Mouse (Mus musculus) liver (tissue): ENCODE measurements around the gene Rnf181.

Experiments used
- DNase-seq: peaks from one replicate; pipeline ENCODE4 v3.0.0-alpha.2; 2020; ENCODE audit warnings: mixed read lengths

Rnf181 gene

GRCm38 (mm10) chr6:72358086-72358764 is 8.5 kb downstream of the Rnf181 start:
- DNase-seq = no peak

GRCm38 (mm10) chr6:72357164-72358079 is 9.3 kb downstream of the Rnf181 start:
- DNase-seq = peak; percentile 78

- DNase-seq = no peak
Observed at GRCm38 (mm10) chr6:72356001-72356532, 10.7 kb downstream of the Rnf181 start.

- DNase-seq = peak; percentile 70
Observed at GRCm38 (mm10) chr6:72355066-72355911, 11.5 kb downstream of the Rnf181 start, which contains the start of gene Tmem150a. Gene Tmem150a (plus strand): TSS chr6:72355447.

- no peak for DNase-seq
Observed at GRCm38 (mm10) chr6:72354025-72354424, 12.7 kb downstream of the Rnf181 start.

- no peak for DNase-seq
Observed at GRCm38 (mm10) chr6:72352636-72353405, 13.9 kb downstream of the Rnf181 start.

- no peak for DNase-seq
Observed at GRCm38 (mm10) chr6:72350214-72350613, 16.5 kb downstream of the Rnf181 start.

GRCm38 (mm10) chr6:72348411-72348810 is 18.3 kb downstream of the Rnf181 start:
- peak; percentile 32 for DNase-seq

- DNase-seq = peak; percentile 86
Observed at GRCm38 (mm10) chr6:72347166-72347941, 19.4 kb downstream of the Rnf181 start, which contains the start of gene 0610030E20Rik. Gene 0610030E20Rik (plus strand): TSS chr6:72347317.

GRCm38 (mm10) chr6:72346261-72346660 is 20.5 kb downstream of the Rnf181 start:
- no peak for DNase-seq

GRCm38 (mm10) chr6:72345633-72346032 is 21.1 kb downstream of the Rnf181 start:
- no peak for DNase-seq

GRCm38 (mm10) chr6:72345074-72345567 is 21.6 kb downstream of the Rnf181 start, which contains the start of gene Usp39:
Gene Usp39 (minus strand): TSS chr6:72345184.
- DNase-seq = peak; percentile 95

- no peak for DNase-seq
Observed at GRCm38 (mm10) chr6:72344396-72345073, 22.2 kb downstream of the Rnf181 start.

- DNase-seq = no peak
Observed at GRCm38 (mm10) chr6:72340481-72340880, 26.3 kb downstream of the Rnf181 start.

- no peak for DNase-seq
Observed at GRCm38 (mm10) chr6:72333111-72333510, 33.6 kb downstream of the Rnf181 start.

- no peak for DNase-seq
Observed at GRCm38 (mm10) chr6:72330133-72330532, 36.6 kb downstream of the Rnf181 start.

- no peak for DNase-seq
Observed at GRCm38 (mm10) chr6:72329019-72329418, 37.7 kb downstream of the Rnf181 start.

GRCm38 (mm10) chr6:72326274-72326673 is 40.5 kb downstream of the Rnf181 start:
- peak; percentile 56 for DNase-seq

GRCm38 (mm10) chr6:72323786-72324508 is 42.8 kb downstream of the Rnf181 start:
- peak; percentile 76 for DNase-seq
